Mouse (Mus musculus) cerebellum, adult 2 months (tissue): ENCODE data around the gene Klhdc1.

Source experiments
- CTCF ChIP-seq: fragments of 200-500 bp; IDR thresholded peaks from 2 replicates; pipeline ENCODE4 v1.5.1; 2011; ENCODE audit warnings: low read depth, mild to moderate bottlenecking, control low read depth, low read length, moderate library complexity, borderline replicate concordance; ENCODE audit not compliant: insufficient read depth
- POLR2A ChIP-seq: fragments of 200-500 bp; IDR thresholded peaks from 2 replicates; pipeline ENCODE4 v1.6.1; 2011; ENCODE audit warnings: low read length, control low read depth, borderline replicate concordance; ENCODE audit not compliant: insufficient read depth

GRCm38 (mm10) chr12:69210056-69210979 lies 30.7 kb upstream of the Klhdc1 start:
- no peak for TF ChIP-seq CTCF
- no peak for TF ChIP-seq POLR2A
